Mouse (Mus musculus): ENCODE data around the gene Lcat.

The Lcat gene

GRCm38 (mm10) chr8:105951057-105951659, 8.0 kb upstream of the Lcat start:
- no peak for DNase-seq (ENCODE audit: extremely low read depth, insufficient read length, low spot score)

GRCm38 (mm10) chr8:105949350-105949749, 6.2 kb upstream of the Lcat start:
- no peak for DNase-seq (ENCODE audit: extremely low read depth, insufficient read length, low spot score)

GRCm38 (mm10) chr8:105942542-105942941, 640 bp downstream of the Lcat start:
- DNase-seq (ENCODE audit: extremely low read depth, insufficient read length, low spot score): no peak

- no peak for DNase-seq (ENCODE audit: extremely low read depth, insufficient read length, low spot score)
These were observed 1.2 kb downstream of the Lcat start for GRCm38 (mm10) chr8:105942026-105942425.

GRCm38 (mm10) chr8:105938306-105938669, 4.9 kb downstream of the Lcat start, which contains the start of gene Psmb10:
Gene Psmb10, minus strand, starts transcription at chr8:105938444.
- no peak for DNase-seq (ENCODE audit: extremely low read depth, insufficient read length, low spot score)

- peak; percentile 60 for DNase-seq (ENCODE audit: extremely low read depth, insufficient read length, low spot score)
These were observed 5.5 kb downstream of the Lcat start for GRCm38 (mm10) chr8:105937496-105938305.

GRCm38 (mm10) chr8:105936866-105937475, 6.2 kb downstream of the Lcat start:
- peak; percentile 90 for DNase-seq (ENCODE audit: extremely low read depth, insufficient read length, low spot score)

- DNase-seq (ENCODE audit: extremely low read depth, insufficient read length, low spot score): no peak
These were observed 7.1 kb downstream of the Lcat start for GRCm38 (mm10) chr8:105935863-105936603.

- DNase-seq (ENCODE audit: extremely low read depth, insufficient read length, low spot score): no peak
These were observed 8.1 kb downstream of the Lcat start for GRCm38 (mm10) chr8:105935105-105935504.

- DNase-seq (ENCODE audit: extremely low read depth, insufficient read length, low spot score): no peak
These were observed 9.4 kb downstream of the Lcat start, which contains the start of gene Ctrl for GRCm38 (mm10) chr8:105933762-105934161. Gene Ctrl, minus strand, starts transcription at chr8:105933862.

- DNase-seq (ENCODE audit: extremely low read depth, insufficient read length, low spot score): no peak
These were observed 10.7 kb downstream of the Lcat start for GRCm38 (mm10) chr8:105932525-105932924.

- no peak for DNase-seq (ENCODE audit: extremely low read depth, insufficient read length, low spot score)
These were observed 11.9 kb downstream of the Lcat start for GRCm38 (mm10) chr8:105931271-105931670.

- DNase-seq (ENCODE audit: extremely low read depth, insufficient read length, low spot score): peak; percentile 51
These were observed 12.6 kb downstream of the Lcat start for GRCm38 (mm10) chr8:105930602-105931001.

GRCm38 (mm10) chr8:105925123-105925522, 18.1 kb downstream of the Lcat start:
- no peak for DNase-seq (ENCODE audit: extremely low read depth, insufficient read length, low spot score)

- no peak for DNase-seq (ENCODE audit: extremely low read depth, insufficient read length, low spot score)
These were observed 23.8 kb downstream of the Lcat start for GRCm38 (mm10) chr8:105919390-105919789.

- no peak for DNase-seq (ENCODE audit: extremely low read depth, insufficient read length, low spot score)
These were observed 42.1 kb downstream of the Lcat start for GRCm38 (mm10) chr8:105900941-105901616.

GRCm38 (mm10) chr8:105900180-105900940, 42.8 kb downstream of the Lcat start, which contains the start of gene Pskh1:
Gene Pskh1, plus strand, starts transcription at chr8:105900441.
- peak; percentile 92 for DNase-seq (ENCODE audit: extremely low read depth, insufficient read length, low spot score)

- DNase-seq (ENCODE audit: extremely low read depth, insufficient read length, low spot score): no peak
These were observed 45.2 kb downstream of the Lcat start for GRCm38 (mm10) chr8:105897801-105898480.

GRCm38 (mm10) chr8:105893339-105893738, 49.8 kb downstream of the Lcat start, which contains the start of gene Nrn1l:
Gene Nrn1l, plus strand, starts transcription at chr8:105893567.
- DNase-seq (ENCODE audit: extremely low read depth, insufficient read length, low spot score): peak; percentile 59
